Mouse (Mus musculus): ENCODE results near the gene Hnrnph3.

DNA sequence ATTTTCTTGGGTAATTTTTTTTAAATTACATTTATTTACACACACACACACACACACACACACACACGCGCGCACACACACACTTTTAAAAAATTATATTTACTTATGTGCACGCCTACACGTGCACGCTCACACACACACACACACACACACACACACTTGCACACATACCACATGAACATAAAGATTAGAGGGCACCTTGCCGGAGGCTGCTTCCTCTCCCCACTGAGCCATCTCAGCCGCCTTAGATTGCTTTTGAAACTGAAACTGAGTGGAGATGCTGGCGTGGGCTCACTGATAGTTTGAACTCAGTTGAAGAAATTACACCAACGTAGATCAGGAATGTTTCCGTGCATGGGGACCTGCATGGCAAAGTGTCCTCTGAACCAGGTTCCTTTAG is 39.9 kb downstream of the Hnrnph3 start:
- TF ChIP-seq CTCF (IDR thresholded peaks at IDR 0.05; ENCODE audit: low read depth, low read length) (no peak), GATA1 (IDR thresholded peaks at IDR 0.05; ENCODE audit: borderline replicate concordance, low read length) (no peak), GATA2 (IDR thresholded peaks at IDR 0.05; ENCODE audit: borderline replicate concordance, low read depth, low read length) (no peak), POLR2AphosphoS5 (IDR thresholded peaks at IDR 0.05; ENCODE audit: insufficient replicate concordance, low read depth, low read length) (no peak)

All from G1E (cell line).